Mouse (Mus musculus) E14TG2a.4 (cell line): ENCODE measurements around the gene Myd88.

Experiments
- CTCF ChIP-seq: conservative IDR thresholded peaks from 2 replicates; pipeline ENCODE4 v1.5.1; 2014; ENCODE audit warnings: low read length
- POU5F1 ChIP-seq: IDR thresholded peaks from 2 replicates; pipeline ENCODE4 v1.6.1; 2014; ENCODE audit warnings: low read length, borderline replicate concordance

DNA sequence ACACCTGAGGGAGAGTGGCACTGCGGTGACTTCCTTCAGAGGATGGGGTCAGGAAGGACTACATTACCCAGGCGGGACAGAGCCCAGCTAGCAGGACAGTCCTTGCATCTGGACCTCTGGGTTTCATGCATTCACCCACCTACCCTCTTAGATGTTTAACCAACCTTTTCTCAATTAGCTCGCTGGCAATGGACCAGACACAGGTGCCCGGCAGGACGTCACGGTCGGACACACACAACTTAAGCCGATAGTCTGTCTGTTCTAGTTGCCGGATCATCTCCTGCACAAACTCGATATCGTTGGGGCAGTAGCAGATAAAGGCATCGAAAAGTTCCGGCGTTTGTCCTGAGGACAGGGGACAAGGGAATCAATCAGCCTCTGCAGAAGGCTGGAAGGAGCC is 3.4 kb downstream of the Myd88 start:
- no peak for TF ChIP-seq CTCF
- TF ChIP-seq POU5F1 = no peak
